Mouse (Mus musculus) ES-E14 (cell line): ENCODE results near the gene Als2cr12. TPM values are rescaled to one million over a fixed set of nuclear protein-coding genes. Genes with fewer than 3 reads are reported as not detected.
"Not testable (repeated sequence)": the region's sequence is repeated elsewhere in the genome, so short reads cannot be mapped to it uniquely, and the experiment has no call there.

ENCODE experiments used
- DNase-seq: peaks from one replicate; pipeline ENCODE4 v3.0.0-alpha.2; 2013; ENCODE audit warnings: low read depth, low spot score
- H3K27ac ChIP-seq: 2 replicates; pipeline ENCODE4 v1.5.1; 2012; ENCODE audit warnings: low read depth, mild to moderate bottlenecking, low read length, moderate library complexity, mixed read lengths; ENCODE audit not compliant: poor library complexity, insufficient read depth, severe bottlenecking
- H3K36me3 ChIP-seq: 2 replicates; pipeline ENCODE4 v1.6.1; 2012; ENCODE audit warnings: mild to moderate bottlenecking, low read length, moderate library complexity, mixed read lengths; ENCODE audit not compliant: control insufficient read depth, poor library complexity, insufficient read depth, severe bottlenecking
- H3K4me1 ChIP-seq, 2 experiments: fragments of 150-350 bp in 1 of 2; sonication (generic) in 1 of 2; 2 replicates each; pipeline ENCODE4 v1.6.1; 2012; ENCODE audit warnings: low read length in 2 of 2, mild to moderate bottlenecking in 1 of 2, mixed read lengths in 1 of 2; ENCODE audit not compliant: control insufficient read depth in 2 of 2, insufficient read depth in 2 of 2, poor library complexity in 1 of 2
- H3K4me3 ChIP-seq, 2 experiments: fragments of 150-350 bp in 1 of 2; sonication (generic) in 1 of 2; 2 replicates each; pipeline ENCODE4 v1.5.1; 2012; ENCODE audit warnings: low read length in 2 of 2, low read depth in 1 of 2, mild to moderate bottlenecking in 1 of 2, mixed read lengths in 1 of 2; ENCODE audit not compliant: insufficient read depth in 1 of 2, poor library complexity in 1 of 2, severe bottlenecking in 1 of 2
- H3K9ac ChIP-seq: 2 replicates; pipeline ENCODE4 v1.6.1; 2012; ENCODE audit warnings: low read depth, mild to moderate bottlenecking, low read length, mixed read lengths; ENCODE audit not compliant: poor library complexity, insufficient read depth, severe bottlenecking
- H3K9me3 ChIP-seq: fragments of 150-350 bp; sonication (generic); 2 replicates; pipeline ENCODE4 v1.6.1; 2012; ENCODE audit warnings: low read depth, mild to moderate bottlenecking, low read length; ENCODE audit not compliant: control insufficient read depth, insufficient read depth
- CHD2 ChIP-seq: IDR thresholded peaks from 2 replicates; pipeline ENCODE4 v1.6.1; 2014; ENCODE audit warnings: mild to moderate bottlenecking, low read depth, low read length, inconsistent platforms
- HCFC1 ChIP-seq: IDR thresholded peaks from 2 replicates; pipeline ENCODE4 v1.6.1; 2012; ENCODE audit warnings: low read length, inconsistent platforms, borderline replicate concordance; ENCODE audit not compliant: insufficient read depth
- MAFK ChIP-seq: IDR thresholded peaks from 2 replicates; pipeline ENCODE4 v1.6.1; 2014; ENCODE audit warnings: mild to moderate bottlenecking, low read depth, low read length, inconsistent platforms; ENCODE audit not compliant: insufficient read depth
- ZC3H11A ChIP-seq: IDR thresholded peaks from 2 replicates; pipeline ENCODE4 v1.6.1; 2012; ENCODE audit warnings: low read depth, mild to moderate bottlenecking, inconsistent platforms, low read length, borderline replicate concordance
- ZNF384 ChIP-seq: IDR thresholded peaks from 2 replicates; pipeline ENCODE4 v1.6.1; 2012; ENCODE audit warnings: low read depth, low read length, inconsistent platforms
- in situ Hi-C, 2 experiments: fragments of 600-800 bp; cut with MboI; formaldehyde crosslinking; loops; one replicate each; pipeline ENCODE4 v1.15.1; 2025; ENCODE audit warnings: low sequenced_read_pairs in 2 of 2, inconsistent platforms in 1 of 2; ENCODE audit not compliant: unreplicated experiment in 2 of 2
- total RNA-seq: library from RNA; depleted of rRNA; stranded (reverse); fragments of 300-350 nt; gene quantifications from 2 replicates; pipeline ENCODE4 v1.2.3, GENCODE M21; 2012

The Als2cr12 gene
- total RNA-seq, 1 experiment, result 0.22 TPM

GRCm38 (mm10) chr1:58672116-58672515, 23.7 kb downstream of the Als2cr12 start:
- Histone ChIP-seq H3K9me3 (no peaks in the 10 kb centered on the region), H3K4me3 (no peak overlapping the region)
- TF ChIP-seq ZC3H11A, result no peak
- TF ChIP-seq CHD2, result no peak
- TF ChIP-seq HCFC1, result no peak
- no peak for TF ChIP-seq ZNF384
- no peak for TF ChIP-seq MAFK

GRCm38 (mm10) chr1:58669635-58670034, 26.2 kb downstream of the Als2cr12 start:
- H3K27ac ChIP-seq, H3K9ac ChIP-seq, H3K36me3 ChIP-seq, H3K9me3 ChIP-seq, in situ Hi-C loops, H3K4me3 ChIP-seq, DNase-seq, H3K4me1 ChIP-seq: not testable (repeated sequence)

More at GRCm38 (mm10) chr1:58672116-58672515, 23.7 kb downstream of the Als2cr12 start:
- Histone ChIP-seq H3K36me3 (no peaks in the 10 kb centered on the region), H3K27ac (no peak overlapping the region), H3K9ac (no peak overlapping the region), H3K4me1 (no peaks in the 10 kb centered on the region)
- in situ Hi-C loops, result no loop called here
- no peak for DNase-seq

GRCm38 (mm10) chr1:58668191-58668590, 27.6 kb downstream of the Als2cr12 start:
- in situ Hi-C loops, result no loop called here
- Histone ChIP-seq H3K27ac (no peak overlapping the region), H3K36me3 (no peaks in the 10 kb centered on the region), H3K9me3 (no peaks in the 10 kb centered on the region), H3K4me3 (no peak overlapping the region), H3K9ac (no peak overlapping the region), H3K4me1 (no peaks in the 10 kb centered on the region; a peak in 1 of 4 replicates)
- no peak for DNase-seq
- no peak for TF ChIP-seq ZC3H11A

- H3K9ac ChIP-seq, H3K4me1 ChIP-seq, H3K27ac ChIP-seq, H3K36me3 ChIP-seq, in situ Hi-C loops, H3K9me3 ChIP-seq, DNase-seq, H3K4me3 ChIP-seq: not testable (repeated sequence)
Observed at GRCm38 (mm10) chr1:58663365-58663764, 32.4 kb downstream of the Als2cr12 start.

GRCm38 (mm10) chr1:58662671-58663070, 33.1 kb downstream of the Als2cr12 start:
- H3K27ac ChIP-seq, H3K9ac ChIP-seq, H3K36me3 ChIP-seq, in situ Hi-C loops, DNase-seq, H3K4me3 ChIP-seq, H3K9me3 ChIP-seq, H3K4me1 ChIP-seq: not testable (repeated sequence)
